Mouse (Mus musculus) forebrain, postnatal 0 days (tissue): ENCODE results near the gene Mrpl54. TPM values are rescaled to one million over a fixed set of nuclear protein-coding genes. Genes with fewer than 3 reads are reported as not detected.

Source experiments
- ATAC-seq: fragments of 200-750 bp; cut with Nextera tagmentation; 2 replicates; pipeline ENCODE4 v1.8.0; 2017; ENCODE audit warnings: mild to moderate bottlenecking, moderate library complexity
- DNase-seq: peaks from one replicate; pipeline ENCODE4 v3.0.0-alpha.2; 2015
- H3K27ac ChIP-seq: fragments of 300-500 bp; sonication (generic); 2 replicates; pipeline ENCODE4 v1.5.1; 2014; ENCODE audit warnings: low read depth, mild to moderate bottlenecking, antibody characterized with exemption, low read length, moderate library complexity, mixed read lengths
- H3K27me3 ChIP-seq: fragments of 300-500 bp; sonication (generic); 2 replicates; pipeline ENCODE4 v1.6.1; 2014; ENCODE audit warnings: mild to moderate bottlenecking, low read length, mixed read lengths; ENCODE audit not compliant: insufficient read depth
- H3K36me3 ChIP-seq: fragments of 300-500 bp; sonication (generic); 2 replicates; pipeline ENCODE4 v1.6.1; 2014; ENCODE audit warnings: mild to moderate bottlenecking, moderate library complexity; ENCODE audit not compliant: insufficient read depth
- H3K4me1 ChIP-seq: fragments of 300-500 bp; sonication (generic); 2 replicates; pipeline ENCODE4 v1.6.1; 2014; ENCODE audit warnings: antibody characterized with exemption; ENCODE audit not compliant: insufficient read depth
- H3K4me2 ChIP-seq: fragments of 300-500 bp; sonication (generic); 2 replicates; pipeline ENCODE4 v1.6.1; 2014; ENCODE audit warnings: low read depth, mild to moderate bottlenecking, moderate library complexity
- H3K4me3 ChIP-seq: fragments of 300-500 bp; sonication (generic); 2 replicates; pipeline ENCODE4 v1.5.1; 2014; ENCODE audit warnings: low read depth, low read length, mixed read lengths
- H3K9ac ChIP-seq: fragments of 300-500 bp; sonication (generic); 2 replicates; pipeline ENCODE4 v1.6.1; 2014; ENCODE audit warnings: mild to moderate bottlenecking
- H3K9me3 ChIP-seq: fragments of 300-500 bp; sonication (generic); 2 replicates; pipeline ENCODE4 v1.6.1; 2016; ENCODE audit warnings: low read length
- CTCF ChIP-seq: sonication (generic); IDR thresholded peaks from 2 replicates; pipeline ENCODE4 v1.5.1; 2016; ENCODE audit warnings: antibody characterized with exemption, control low read depth, low read depth
- WGBS: fragments of 180-500 bp; shearing (Covaris S2); extraction: QIAGEN DNeasy Blood & Tissue Kit; methylation state at CpG from one replicate; pipeline ENCODE4 v1.1.7; 2014; 5-methylcytosine and 5-hydroxymethylcytosine counted together
- polyA plus RNA-seq: library from polyadenylated mRNA; unstranded; fragments of >200 nt; fragmentation: Nextera tagmentation; extraction: Ambion mirVana; gene quantifications from 2 replicates; pipeline ENCODE4 v1.2.1, GENCODE M21; 2015
- total RNA-seq: library from RNA; depleted of rRNA; stranded (reverse); fragments of >200 nt; gene quantifications from 2 replicates; pipeline ENCODE4 v1.2.3, GENCODE M21; 2014; rRNA removed

The Mrpl54 gene
- total RNA-seq (90.2 and 94.9 TPM in 2 replicates), polyA plus RNA-seq (134 and 148 TPM in 2 replicates)

GRCm38 (mm10) chr10:81266211-81267105 lies at the start of gene Mrpl54, which contains the start of gene Apba3:
TSS of gene Mrpl54 (minus strand) at chr10:81266934.
TSS of gene Apba3 (plus strand) at chr10:81266960.
- WGBS, result 2% methylated on average over 48 of the region's 48 CpGs
- H3K9me3 ChIP-seq, result no peaks in the 10 kb centered on the region
- H3K27me3 ChIP-seq, result no peaks in the 10 kb centered on the region
- peak within 1 kb of the TSS; percentile 59 for H3K9ac ChIP-seq
- TF ChIP-seq CTCF, result peak; percentile 17; the same call in 1 of the 2 replicates
- peak within 1 kb of the TSS; percentile 54 for H3K4me3 ChIP-seq
- H3K4me2 ChIP-seq, result peak within 1 kb of the TSS; percentile 75
- DNase-seq (peak; percentile 98), ATAC-seq (peak; percentile 95)
- H3K27ac ChIP-seq, result peak within 1 kb of the TSS; percentile 63
- H3K4me1 ChIP-seq, result 0 out of 2 replicates have a peak, but pooled peaks cover 4% of the 10 kb centered on the region
- peaks cover 41% of the 10 kb centered on the region for H3K36me3 ChIP-seq

- ATAC-seq, result no peak
- Histone ChIP-seq H3K9me3 (no peaks in the 10 kb centered on the region), H3K4me2 (no peak overlapping the region), H3K27me3 (no peaks in the 10 kb centered on the region), H3K27ac (no peak overlapping the region), H3K9ac (no peak overlapping the region), H3K36me3 (peaks cover 83% of the 10 kb centered on the region), H3K4me3 (no peak overlapping the region), H3K4me1 (no peaks in the 10 kb centered on the region)
- DNase-seq, result no peak
- 95% methylated on average over 16 of the region's 16 CpGs for WGBS
- TF ChIP-seq CTCF, result no peak
These were observed 48.9 kb upstream of the Mrpl54 start for GRCm38 (mm10) chr10:81315587-81315986.

- DNase-seq (no peak), ATAC-seq (no peak)
- H3K27me3 ChIP-seq, result no peaks in the 10 kb centered on the region
- H3K9ac ChIP-seq, result no peak overlapping the region
- no peak for TF ChIP-seq CTCF
- H3K9me3 ChIP-seq, result no peaks in the 10 kb centered on the region
- H3K4me1 ChIP-seq, result no peaks in the 10 kb centered on the region
- no peak overlapping the region for H3K4me3 ChIP-seq
- H3K36me3 ChIP-seq, result peaks cover 97% of the 10 kb centered on the region
- H3K4me2 ChIP-seq, result no peak overlapping the region
- WGBS, result 79% methylated on average over 7 of the region's 7 CpGs
- no peak overlapping the region for H3K27ac ChIP-seq
These were observed 47.5 kb upstream of the Mrpl54 start for GRCm38 (mm10) chr10:81314201-81314600.

GRCm38 (mm10) chr10:81313581-81313980 lies 46.8 kb upstream of the Mrpl54 start:
- Histone ChIP-seq H3K9me3 (no peaks in the 10 kb centered on the region), H3K9ac (no peak overlapping the region), H3K4me2 (no peak overlapping the region), H3K4me1 (no peaks in the 10 kb centered on the region), H3K36me3 (peaks cover 100% of the 10 kb centered on the region), H3K27me3 (no peaks in the 10 kb centered on the region), H3K4me3 (no peak overlapping the region), H3K27ac (no peak overlapping the region)
- DNase-seq (no peak), ATAC-seq (no peak)
- WGBS, result 90% methylated on average over 13 of the region's 13 CpGs
- TF ChIP-seq CTCF, result no peak

GRCm38 (mm10) chr10:81309571-81309970 lies 42.8 kb upstream of the Mrpl54 start:
- Histone ChIP-seq H3K4me3 (no peak overlapping the region), H3K9ac (no peak overlapping the region), H3K4me1 (no peaks in the 10 kb centered on the region), H3K4me2 (no peak overlapping the region), H3K27me3 (no peaks in the 10 kb centered on the region), H3K36me3 (peaks cover 91% of the 10 kb centered on the region), H3K9me3 (no peaks in the 10 kb centered on the region), H3K27ac (no peak overlapping the region)
- ATAC-seq (no peak), DNase-seq (no peak)
- TF ChIP-seq CTCF, result no peak
- WGBS, result 90% methylated on average over 5 of the region's 5 CpGs

- H3K27me3 ChIP-seq, result no peaks in the 10 kb centered on the region
- H3K9me3 ChIP-seq, result no peaks in the 10 kb centered on the region
- H3K4me3 ChIP-seq, result no peak overlapping the region
- no peak for TF ChIP-seq CTCF
- H3K9ac ChIP-seq, result no peak overlapping the region
- WGBS, result 93% methylated on average over 21 of the region's 21 CpGs
- no peaks in the 10 kb centered on the region; the same call in 1 of the 2 replicates for H3K4me1 ChIP-seq
- ATAC-seq (no peak), DNase-seq (no peak)
- peaks cover 66% of the 10 kb centered on the region for H3K36me3 ChIP-seq
- H3K27ac ChIP-seq, result no peak overlapping the region
- H3K4me2 ChIP-seq, result no peak overlapping the region
These were observed 40.3 kb upstream of the Mrpl54 start for GRCm38 (mm10) chr10:81306837-81307682.
